Mouse (Mus musculus) lung, embryonic 14.5 days (tissue): ENCODE data around the gene Metrnl. TPM values are rescaled to one million over a fixed set of nuclear protein-coding genes. Genes with fewer than 3 reads are reported as not detected.

Experiments
- ATAC-seq: fragments of 200-750 bp; cut with Nextera tagmentation; 2 replicates; pipeline ENCODE4 v1.8.0; 2017; ENCODE audit warnings: mild to moderate bottlenecking, moderate TSS enrichment, moderate library complexity; ENCODE audit not compliant: insufficient read depth
- DNase-seq: peaks from one replicate; pipeline ENCODE4 v3.0.0-alpha.2; 2015
- H3K27ac ChIP-seq: fragments of 300-500 bp; sonication (generic); 2 replicates; pipeline ENCODE4 v1.5.1; 2014; ENCODE audit warnings: low read depth, mild to moderate bottlenecking, moderate library complexity
- H3K27me3 ChIP-seq: fragments of 300-500 bp; sonication (generic); 2 replicates; pipeline ENCODE4 v1.6.1; 2014; ENCODE audit warnings: low read length, control low read depth; ENCODE audit not compliant: insufficient read depth
- H3K36me3 ChIP-seq: fragments of 300-500 bp; sonication (generic); 2 replicates; pipeline ENCODE4 v1.6.1; 2014; ENCODE audit warnings: control low read depth; ENCODE audit not compliant: insufficient read depth
- H3K4me1 ChIP-seq: fragments of 300-500 bp; sonication (generic); 2 replicates; pipeline ENCODE4 v1.6.1; 2014; ENCODE audit warnings: antibody characterized with exemption, control low read depth; ENCODE audit not compliant: insufficient read depth
- H3K4me2 ChIP-seq: fragments of 300-500 bp; sonication (generic); 2 replicates; pipeline ENCODE4 v1.6.1; 2014; ENCODE audit warnings: mild to moderate bottlenecking
- H3K4me3 ChIP-seq: fragments of 300-500 bp; sonication (generic); 2 replicates; pipeline ENCODE4 v1.5.1; 2014; ENCODE audit warnings: low read depth, low read length
- H3K9ac ChIP-seq: fragments of 300-500 bp; sonication (generic); 2 replicates; pipeline ENCODE4 v1.6.1; 2014
- H3K9me3 ChIP-seq: fragments of 300-500 bp; sonication (generic); 2 replicates; pipeline ENCODE4 v1.6.1; 2016; ENCODE audit warnings: low read depth, low read length, control low read depth
- CTCF ChIP-seq: IDR thresholded peaks from 2 replicates; pipeline ENCODE4 v1.5.1; 2016; ENCODE audit warnings: antibody characterized with exemption, low read depth
- WGBS: fragments of 180-500 bp; shearing (Covaris S2); extraction: QIAGEN DNeasy Blood & Tissue Kit; methylation state at CpG from one replicate; pipeline ENCODE4 v1.1.7; 2014; 5-methylcytosine and 5-hydroxymethylcytosine counted together
- polyA plus RNA-seq: library from polyadenylated mRNA; unstranded; fragments of >200 nt; fragmentation: Nextera tagmentation; extraction: Ambion mirVana; gene quantifications from 2 replicates; pipeline ENCODE4 v1.2.1, GENCODE M21; 2014

Gene Metrnl
- polyA plus RNA-seq, 1 experiment from 2014 or later, result 20.2 TPM

- under 1% methylated on average over 68 of the region's 69 CpGs for WGBS
- H3K4me3 ChIP-seq, result peak overlapping the region; percentile 73
- H3K36me3 ChIP-seq, result no peaks in the 10 kb centered on the region
- H3K27me3 ChIP-seq, result peaks cover 3% of the 10 kb centered on the region; the same call in 1 of the 2 replicates
- H3K9me3 ChIP-seq, result no peaks in the 10 kb centered on the region
- H3K4me2 ChIP-seq, result peak overlapping the region; percentile 88
- H3K9ac ChIP-seq, result peak overlapping the region; percentile 66
- peaks cover 6% of the 10 kb centered on the region for H3K4me1 ChIP-seq
- TF ChIP-seq CTCF, result no peak
- peak; percentile 94 for ATAC-seq
- H3K27ac ChIP-seq, result peak overlapping the region; percentile 76
- peak; percentile 95 for DNase-seq
These were observed 959 bp downstream of the Metrnl start for GRCm38 (mm10) chr11:121702111-121702894.

DNA sequence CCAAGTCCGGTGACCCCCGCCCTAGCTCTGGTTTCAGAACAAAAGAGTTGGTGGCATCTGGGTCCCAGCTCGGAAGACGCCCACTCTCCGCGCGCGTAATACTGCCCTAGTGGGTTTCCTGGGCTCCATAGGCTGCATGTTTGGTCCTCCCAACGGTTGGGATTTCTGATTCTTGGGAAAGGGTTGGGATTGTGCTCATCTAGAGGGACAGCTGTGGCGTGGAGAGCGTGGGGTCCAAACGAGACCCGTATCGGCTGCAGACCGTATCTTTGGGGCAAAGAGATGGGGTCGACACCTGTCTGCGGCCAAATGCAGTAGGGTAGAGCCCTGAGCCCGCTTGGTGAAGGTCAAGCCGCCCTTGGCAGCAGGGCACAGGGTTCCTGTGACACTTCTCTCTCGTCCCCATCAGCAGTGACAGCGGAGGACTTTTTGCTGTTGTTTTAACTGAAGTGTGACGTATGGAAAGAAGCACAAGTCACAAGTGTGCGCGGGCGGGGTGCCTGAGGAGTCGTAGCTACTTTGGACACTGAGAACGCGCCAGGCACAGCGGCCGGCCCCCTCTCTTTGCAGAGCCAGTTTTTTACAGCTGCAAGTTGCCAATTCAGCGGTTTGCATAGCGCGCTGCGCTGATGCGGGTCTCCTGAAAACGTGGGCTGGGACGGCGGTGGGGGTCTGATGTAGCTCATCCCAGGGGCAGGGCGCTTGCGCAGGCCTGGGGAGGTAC is 1.7 kb downstream of the Metrnl start:
- Histone ChIP-seq H3K36me3 (no peaks in the 10 kb centered on the region), H3K27ac (peak overlapping the region; percentile 76), H3K4me3 (peak overlapping the region; percentile 73), H3K9ac (peak overlapping the region; percentile 66), H3K4me1 (peaks cover 13% of the 10 kb centered on the region), H3K4me2 (peak overlapping the region; percentile 88), H3K9me3 (no peaks in the 10 kb centered on the region), H3K27me3 (peaks cover 3% of the 10 kb centered on the region; the same call in 1 of the 2 replicates)
- TF ChIP-seq CTCF, result no peak
- ATAC-seq (peak; percentile 21; the same call in 1 of the 2 replicates), DNase-seq (peak; percentile 81)
- under 1% methylated on average over 40 of the region's 40 CpGs for WGBS

GRCm38 (mm10) chr11:121703619-121704215 is 2.4 kb downstream of the Metrnl start:
- Histone ChIP-seq H3K36me3 (no peaks in the 10 kb centered on the region), H3K4me2 (peak overlapping the region; percentile 88), H3K9ac (peak overlapping the region; percentile 66), H3K27ac (peak overlapping the region; percentile 46), H3K9me3 (no peaks in the 10 kb centered on the region), H3K27me3 (peaks cover 3% of the 10 kb centered on the region; the same call in 1 of the 2 replicates), H3K4me1 (peaks cover 13% of the 10 kb centered on the region), H3K4me3 (peak overlapping the region; percentile 73)
- ATAC-seq (no peak), DNase-seq (peak; percentile 19)
- 14% methylated on average over 16 of the region's 16 CpGs for WGBS
- no peak for TF ChIP-seq CTCF

- Histone ChIP-seq H3K27me3 (peaks cover 3% of the 10 kb centered on the region; the same call in 1 of the 2 replicates), H3K9me3 (no peaks in the 10 kb centered on the region), H3K4me2 (no peak overlapping the region), H3K36me3 (no peaks in the 10 kb centered on the region), H3K4me3 (no peak overlapping the region), H3K4me1 (peaks cover 13% of the 10 kb centered on the region; the same call in 1 of the 2 replicates), H3K27ac (peak overlapping the region; percentile 63), H3K9ac (no peak overlapping the region)
- no peak for TF ChIP-seq CTCF
- DNase-seq, result peak; percentile 71
- 30% methylated on average over 7 of the region's 7 CpGs for WGBS
- ATAC-seq, result no peak
These were observed 5.2 kb downstream of the Metrnl start for GRCm38 (mm10) chr11:121706521-121707005.

DNA sequence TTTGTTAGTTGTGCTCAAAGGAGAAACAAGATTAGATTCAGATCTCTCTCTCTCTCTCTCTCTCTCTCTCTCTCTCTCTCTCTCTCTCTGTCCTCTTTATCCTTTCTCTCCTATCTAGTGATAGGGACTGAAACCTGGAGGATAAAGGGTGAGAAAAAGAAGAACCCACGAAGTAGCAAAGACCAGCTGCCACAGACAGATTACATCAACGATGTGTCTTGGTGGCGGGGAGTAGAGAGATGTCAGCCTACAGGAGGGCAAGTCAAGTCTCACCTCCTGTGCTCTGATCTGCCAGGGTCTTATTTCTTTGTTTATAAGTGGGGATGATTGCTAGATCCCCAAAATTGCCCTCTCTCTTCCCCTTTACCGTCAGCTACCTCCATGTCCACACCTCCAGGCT is 7.9 kb downstream of the Metrnl start:
- peaks cover 9% of the 10 kb centered on the region; the same call in 1 of the 2 replicates for H3K4me1 ChIP-seq
- H3K36me3 ChIP-seq, result 0 out of 2 replicates have a peak, but pooled peaks cover under 1% of the 10 kb centered on the region
- DNase-seq, result no peak
- no peak overlapping the region for H3K27ac ChIP-seq
- 40% methylated on average over 4 of the region's 4 CpGs for WGBS
- no peaks in the 10 kb centered on the region; the same call in 1 of the 2 replicates for H3K27me3 ChIP-seq
- no peak for TF ChIP-seq CTCF
- H3K4me2 ChIP-seq, result no peak overlapping the region
- no peak for ATAC-seq
- H3K4me3 ChIP-seq, result no peak overlapping the region
- H3K9ac ChIP-seq, result no peak overlapping the region
- H3K9me3 ChIP-seq, result no peaks in the 10 kb centered on the region

GRCm38 (mm10) chr11:121710245-121710644 is 8.9 kb downstream of the Metrnl start:
- Histone ChIP-seq H3K36me3 (0 out of 2 replicates have a peak, but pooled peaks cover 5% of the 10 kb centered on the region), H3K27ac (no peak overlapping the region), H3K27me3 (no peaks in the 10 kb centered on the region), H3K4me3 (no peak overlapping the region), H3K9ac (no peak overlapping the region), H3K9me3 (no peaks in the 10 kb centered on the region), H3K4me1 (peaks cover 9% of the 10 kb centered on the region; the same call in 1 of the 2 replicates), H3K4me2 (no peak overlapping the region)
- no peak for ATAC-seq
- DNase-seq, result no peak
- 93% methylated on average over 5 of the region's 5 CpGs for WGBS
- TF ChIP-seq CTCF, result no peak
